Mouse (Mus musculus) embryonic facial prominence, embryonic 12.5 days (tissue): ENCODE measurements around the gene Ube3b. TPM values are rescaled to one million over a fixed set of nuclear protein-coding genes. Genes with fewer than 3 reads are reported as not detected.
A peak's percentile ranks its signal among the peaks of the same experiment; 100 is the strongest.

Experiments
- ATAC-seq: fragments of 200-750 bp; cut with Nextera tagmentation; 2 replicates; pipeline ENCODE4 v1.8.0; 2017; ENCODE audit not compliant: insufficient number of reproducible peaks, insufficient read depth, low FRiP score, low TSS enrichment
- H3K27ac ChIP-seq: fragments of 300-500 bp; sonication (generic); 2 replicates; pipeline ENCODE4 v1.5.1; 2016; ENCODE audit warnings: mild to moderate bottlenecking
- H3K27me3 ChIP-seq: fragments of 300-500 bp; sonication (generic); 2 replicates; pipeline ENCODE4 v1.6.1; 2016; ENCODE audit warnings: mild to moderate bottlenecking, moderate library complexity
- H3K36me3 ChIP-seq: fragments of 300-500 bp; sonication (generic); 2 replicates; pipeline ENCODE4 v1.6.1; 2016; ENCODE audit warnings: mild to moderate bottlenecking
- H3K4me1 ChIP-seq: fragments of 300-500 bp; sonication (generic); 2 replicates; pipeline ENCODE4 v1.6.1; 2016
- H3K4me2 ChIP-seq: fragments of 300-500 bp; sonication (generic); replicated peaks from 2 replicates; pipeline ENCODE4 v1.6.1; 2016; ENCODE audit warnings: mild to moderate bottlenecking, moderate library complexity
- H3K4me3 ChIP-seq: fragments of 300-500 bp; sonication (generic); 2 replicates; pipeline ENCODE4 v1.5.1; 2016; ENCODE audit warnings: mild to moderate bottlenecking
- H3K9ac ChIP-seq: fragments of 300-500 bp; sonication (generic); 2 replicates; pipeline ENCODE4 v1.6.1; 2016; ENCODE audit warnings: mild to moderate bottlenecking, moderate library complexity
- H3K9me3 ChIP-seq: fragments of 300-500 bp; sonication (generic); 2 replicates; pipeline ENCODE4 v1.6.1; 2016; ENCODE audit warnings: mild to moderate bottlenecking, moderate library complexity
- WGBS: fragments of 180-500 bp; shearing (Covaris S2); methylation state at CpG from one replicate; pipeline ENCODE4 v1.1.7; 2016; 5-methylcytosine and 5-hydroxymethylcytosine counted together
- polyA plus RNA-seq: library from polyadenylated mRNA; unstranded; fragments of >200 nt; fragmentation: Nextera tagmentation; extraction: Ambion mirVana; gene quantifications from 2 replicates; pipeline ENCODE4 v1.2.1, GENCODE M21; 2016

The Ube3b gene
- polyA plus RNA-seq, 1 experiment from 2014 or later, result 50.4 TPM

- H3K9me3 ChIP-seq, result no peaks in the 10 kb centered on the region
- 91% methylated on average over 14 of the region's 14 CpGs for WGBS
- H3K27me3 ChIP-seq, result no peaks in the 10 kb centered on the region
- H3K4me3 ChIP-seq, result no peak overlapping the region
- H3K36me3 ChIP-seq, result peaks cover 38% of the 10 kb centered on the region
- no peak overlapping the region for H3K9ac ChIP-seq
- H3K4me2 ChIP-seq, result no peak overlapping the region
- no peak for ATAC-seq
- no peak overlapping the region for H3K27ac ChIP-seq
- no peaks in the 10 kb centered on the region for H3K4me1 ChIP-seq
Observed at GRCm38 (mm10) chr5:114435588-114435987, 55.2 kb downstream of the Ube3b start.

DNA sequence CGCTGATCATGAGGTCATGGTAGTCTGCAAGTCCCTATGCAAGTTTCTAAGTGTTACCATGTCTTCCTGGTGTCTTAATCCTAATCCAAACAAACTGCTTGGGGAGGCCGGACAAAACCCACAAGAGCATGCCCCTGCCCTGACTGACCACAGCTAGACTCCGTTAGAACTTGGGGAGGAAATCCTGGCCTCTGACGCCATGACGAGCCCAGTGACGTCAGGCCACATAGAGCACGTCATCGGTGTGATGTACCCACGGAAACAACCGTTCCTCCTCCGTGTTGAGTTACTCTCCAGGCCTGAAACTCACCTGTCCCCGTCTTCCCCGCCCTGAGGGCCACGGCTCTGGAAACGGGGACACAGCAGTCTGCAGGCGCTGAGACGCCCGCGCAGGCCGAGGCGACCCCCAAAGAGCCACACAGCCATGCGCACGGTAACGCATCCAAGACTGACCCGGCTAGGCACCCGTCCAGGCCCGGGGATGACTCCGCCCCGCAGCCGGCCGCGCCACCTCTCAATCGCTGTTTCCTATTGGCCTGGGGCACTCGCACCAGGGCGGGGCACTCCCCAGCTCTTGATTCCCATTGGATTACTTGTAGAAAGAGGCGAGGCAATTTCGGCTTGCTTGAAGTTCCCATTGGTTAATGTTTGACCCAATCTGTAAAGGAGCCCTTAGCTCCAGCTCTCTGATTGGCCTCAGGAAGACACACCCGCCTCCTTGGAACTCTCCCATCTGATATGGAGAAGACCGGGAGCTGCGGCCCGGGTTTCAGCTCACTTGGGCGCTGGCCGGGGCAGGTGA is 63.4 kb downstream of the Ube3b start, which contains the start of the genes Mmab and Mvk:
Gene Mmab, minus strand, starts transcription at position 495 of the 802 bp plus-strand sequence.
Gene Mvk, plus strand, starts transcription at position 704 of the 802 bp plus-strand sequence.
- Histone ChIP-seq H3K27ac (peak within 1 kb of the TSS; percentile 67; the same call in 1 of the 2 replicates), H3K4me1 (peaks cover 11% of the 10 kb centered on the region), H3K36me3 (peaks cover 24% of the 10 kb centered on the region), H3K4me2 (peak within 1 kb of the TSS; percentile 72), H3K27me3 (no peaks in the 10 kb centered on the region), H3K4me3 (peak within 1 kb of the TSS; percentile 80), H3K9ac (peak within 1 kb of the TSS; percentile 70), H3K9me3 (no peaks in the 10 kb centered on the region)
- peak; percentile 96 for ATAC-seq
- WGBS, result 2% methylated on average over 43 of the region's 43 CpGs

- H3K4me1 ChIP-seq, result peaks cover 11% of the 10 kb centered on the region
- no peak for ATAC-seq
- peak overlapping the region; percentile 80 for H3K4me3 ChIP-seq
- WGBS, result under 1% methylated on average over 21 of the region's 21 CpGs
- peak overlapping the region; percentile 70 for H3K9ac ChIP-seq
- H3K36me3 ChIP-seq, result peaks cover 26% of the 10 kb centered on the region
- peak overlapping the region; percentile 72 for H3K4me2 ChIP-seq
- H3K27ac ChIP-seq, result no peak overlapping the region
- H3K27me3 ChIP-seq, result no peaks in the 10 kb centered on the region
- H3K9me3 ChIP-seq, result no peaks in the 10 kb centered on the region
Observed at GRCm38 (mm10) chr5:114444368-114444692, 63.9 kb downstream of the Ube3b start.

GRCm38 (mm10) chr5:114449011-114449410 is 68.6 kb downstream of the Ube3b start:
- Histone ChIP-seq H3K27ac (no peak overlapping the region), H3K27me3 (no peaks in the 10 kb centered on the region), H3K9ac (no peak overlapping the region), H3K9me3 (no peaks in the 10 kb centered on the region), H3K36me3 (peaks cover 59% of the 10 kb centered on the region), H3K4me1 (peaks cover 8% of the 10 kb centered on the region), H3K4me3 (no peak overlapping the region), H3K4me2 (no peak overlapping the region)
- WGBS, result 73% methylated on average over 4 of the region's 4 CpGs
- no peak for ATAC-seq

DNA sequence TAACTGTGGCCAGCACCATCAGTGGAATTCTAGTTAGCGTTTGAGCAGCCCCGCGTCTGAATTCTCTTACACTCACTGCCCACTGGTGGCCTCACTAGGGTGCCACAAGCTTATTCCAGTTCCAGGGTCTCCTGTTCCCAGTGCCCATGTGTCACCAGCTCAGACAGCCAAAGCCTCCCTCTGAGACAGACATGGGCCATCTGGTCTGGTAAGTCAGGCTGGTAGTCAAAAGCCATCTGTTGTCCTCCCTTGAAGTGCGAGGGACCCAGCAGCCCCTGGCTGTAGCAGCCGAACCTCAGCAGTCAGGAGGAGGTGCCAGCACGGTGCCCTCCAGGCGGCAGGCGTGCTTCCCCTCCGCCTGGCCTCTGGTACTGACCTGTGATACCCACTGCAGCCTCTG is 75.9 kb downstream of the Ube3b start:
- no peak overlapping the region for H3K9ac ChIP-seq
- H3K9me3 ChIP-seq, result no peaks in the 10 kb centered on the region
- H3K36me3 ChIP-seq, result peaks cover 27% of the 10 kb centered on the region
- H3K4me3 ChIP-seq, result no peak overlapping the region
- no peaks in the 10 kb centered on the region for H3K27me3 ChIP-seq
- H3K4me2 ChIP-seq, result no peak overlapping the region
- peaks cover 14% of the 10 kb centered on the region for H3K4me1 ChIP-seq
- ATAC-seq, result no peak
- H3K27ac ChIP-seq, result no peak overlapping the region
- 79% methylated on average over 9 of the region's 9 CpGs for WGBS

- Histone ChIP-seq H3K27me3 (no peaks in the 10 kb centered on the region), H3K4me3 (no peak overlapping the region), H3K9ac (no peak overlapping the region), H3K36me3 (peaks cover 25% of the 10 kb centered on the region), H3K4me2 (no peak overlapping the region), H3K9me3 (no peaks in the 10 kb centered on the region), H3K4me1 (peaks cover 18% of the 10 kb centered on the region), H3K27ac (no peak overlapping the region)
- ATAC-seq, result no peak
- 85% methylated on average over 16 of the region's 16 CpGs for WGBS
Observed at GRCm38 (mm10) chr5:114456995-114457605, 76.7 kb downstream of the Ube3b start.

- peaks cover 26% of the 10 kb centered on the region for H3K4me1 ChIP-seq
Observed at GRCm38 (mm10) chr5:114461238-114461637, 80.8 kb downstream of the Ube3b start.

GRCm38 (mm10) chr5:114462067-114463040 is 81.9 kb downstream of the Ube3b start:
- Histone ChIP-seq H3K9me3 (no peaks in the 10 kb centered on the region), H3K4me3 (no peak overlapping the region), H3K27me3 (no peaks in the 10 kb centered on the region), H3K36me3 (no peaks in the 10 kb centered on the region), H3K4me1 (peaks cover 36% of the 10 kb centered on the region), H3K27ac (no peak overlapping the region), H3K4me2 (no peak overlapping the region), H3K9ac (no peak overlapping the region)
- WGBS, result 85% methylated on average over 23 of the region's 24 CpGs
- ATAC-seq, result no peak

More at GRCm38 (mm10) chr5:114461238-114461637, 80.8 kb downstream of the Ube3b start:
- Histone ChIP-seq H3K4me2 (no peak overlapping the region), H3K36me3 (no peaks in the 10 kb centered on the region), H3K27ac (peak overlapping the region; percentile 52; the same call in 1 of the 2 replicates), H3K9me3 (no peaks in the 10 kb centered on the region), H3K4me3 (no peak overlapping the region), H3K27me3 (no peaks in the 10 kb centered on the region), H3K9ac (no peak overlapping the region)
- 3% methylated on average over 7 of the region's 7 CpGs for WGBS
- ATAC-seq, result peak; percentile 53

DNA sequence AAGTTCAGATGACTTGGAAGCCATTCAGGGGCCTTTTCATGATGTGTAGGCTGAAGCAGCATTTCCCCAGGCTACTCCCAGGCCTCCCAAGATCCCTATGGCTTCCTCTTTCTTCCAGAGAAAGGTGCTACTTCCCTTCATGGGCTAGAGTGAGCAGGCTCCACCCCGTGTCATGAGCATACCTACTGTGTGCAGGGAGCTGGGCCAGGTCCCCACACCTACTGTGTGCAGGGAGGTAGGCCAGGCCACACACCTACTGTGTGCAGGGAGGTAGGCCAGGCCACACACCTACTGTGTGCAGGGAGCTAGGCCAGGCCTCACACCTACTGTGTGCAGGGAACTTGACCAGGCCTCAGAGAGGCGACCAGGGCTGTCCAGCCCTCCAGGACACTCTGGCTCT is 84.2 kb downstream of the Ube3b start:
- no peaks in the 10 kb centered on the region for H3K36me3 ChIP-seq
- H3K4me1 ChIP-seq, result peaks cover 45% of the 10 kb centered on the region
- 78% methylated on average over 2 of the region's 2 CpGs for WGBS
- no peak for ATAC-seq
- H3K9me3 ChIP-seq, result no peaks in the 10 kb centered on the region
- no peak overlapping the region for H3K4me3 ChIP-seq
- no peak overlapping the region for H3K4me2 ChIP-seq
- no peaks in the 10 kb centered on the region for H3K27me3 ChIP-seq
- H3K9ac ChIP-seq, result no peak overlapping the region
- H3K27ac ChIP-seq, result no peak overlapping the region

- WGBS, result 56% methylated on average over 7 of the region's 7 CpGs
- Histone ChIP-seq H3K4me3 (no peak overlapping the region), H3K27me3 (no peaks in the 10 kb centered on the region), H3K4me2 (no peak overlapping the region), H3K9ac (no peak overlapping the region), H3K27ac (no peak overlapping the region), H3K9me3 (no peaks in the 10 kb centered on the region), H3K4me1 (peaks cover 37% of the 10 kb centered on the region), H3K36me3 (no peaks in the 10 kb centered on the region)
- ATAC-seq, result no peak
Observed at GRCm38 (mm10) chr5:114465641-114466040, 85.2 kb downstream of the Ube3b start.

- 1% methylated on average over 11 of the region's 11 CpGs for WGBS
- Histone ChIP-seq H3K4me1 (peaks cover 26% of the 10 kb centered on the region), H3K36me3 (no peaks in the 10 kb centered on the region), H3K4me3 (peak overlapping the region; percentile 25), H3K27ac (peak overlapping the region; percentile 81; the same call in 1 of the 2 replicates), H3K27me3 (no peaks in the 10 kb centered on the region), H3K9ac (peak overlapping the region; percentile 38; the same call in 1 of the 2 replicates), H3K9me3 (peaks cover 3% of the 10 kb centered on the region; the same call in 1 of the 2 replicates), H3K4me2 (peak overlapping the region; percentile 52)
- no peak; the same call in 1 of the 2 replicates for ATAC-seq
Observed at GRCm38 (mm10) chr5:114467019-114467418, 86.6 kb downstream of the Ube3b start.
